Mouse (Mus musculus) lung, postnatal 14 days (tissue): ENCODE data around the gene Ldlr.

ENCODE experiments used
- DNase-seq: peaks from one replicate; pipeline ENCODE4 v3.0.0; 2021

Gene Ldlr

DNA sequence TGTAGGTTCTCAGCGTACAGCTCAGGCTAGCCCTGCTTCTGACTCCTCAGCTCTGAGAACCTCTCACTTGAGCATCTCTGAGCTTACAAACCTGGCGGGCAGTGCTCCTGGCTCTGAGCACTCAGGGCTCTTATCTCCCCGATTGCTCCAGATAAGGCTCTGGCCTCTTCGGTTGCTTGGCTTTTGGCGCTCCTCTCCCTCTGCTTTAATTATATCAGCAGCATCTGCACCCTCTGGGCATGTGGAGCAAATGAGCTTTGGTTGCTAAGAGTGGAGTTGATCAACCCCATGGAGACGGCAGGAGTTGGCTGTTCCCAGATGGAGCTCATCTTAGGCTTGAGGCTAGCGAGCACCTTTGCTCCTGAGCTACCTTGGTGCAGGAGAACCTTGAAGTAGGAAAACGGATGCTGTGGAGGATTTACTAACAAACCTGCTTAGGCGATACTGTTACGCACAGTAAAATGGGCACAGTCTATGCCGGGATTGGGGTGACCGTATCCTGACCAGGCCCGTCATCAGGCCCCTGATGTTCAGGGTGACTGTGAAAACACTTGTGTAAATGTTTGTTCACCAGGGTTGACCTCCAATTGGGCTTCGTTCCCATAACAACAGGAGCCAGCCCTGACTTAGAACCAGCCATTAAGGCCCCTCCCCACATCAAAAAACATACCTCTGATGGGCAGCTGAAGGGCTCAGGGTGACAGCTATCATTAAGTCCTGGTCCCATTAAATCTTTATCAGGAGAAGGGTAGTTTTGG, 3.1 kb downstream of the Ldlr start:
- DNase-seq: no peak

DNA sequence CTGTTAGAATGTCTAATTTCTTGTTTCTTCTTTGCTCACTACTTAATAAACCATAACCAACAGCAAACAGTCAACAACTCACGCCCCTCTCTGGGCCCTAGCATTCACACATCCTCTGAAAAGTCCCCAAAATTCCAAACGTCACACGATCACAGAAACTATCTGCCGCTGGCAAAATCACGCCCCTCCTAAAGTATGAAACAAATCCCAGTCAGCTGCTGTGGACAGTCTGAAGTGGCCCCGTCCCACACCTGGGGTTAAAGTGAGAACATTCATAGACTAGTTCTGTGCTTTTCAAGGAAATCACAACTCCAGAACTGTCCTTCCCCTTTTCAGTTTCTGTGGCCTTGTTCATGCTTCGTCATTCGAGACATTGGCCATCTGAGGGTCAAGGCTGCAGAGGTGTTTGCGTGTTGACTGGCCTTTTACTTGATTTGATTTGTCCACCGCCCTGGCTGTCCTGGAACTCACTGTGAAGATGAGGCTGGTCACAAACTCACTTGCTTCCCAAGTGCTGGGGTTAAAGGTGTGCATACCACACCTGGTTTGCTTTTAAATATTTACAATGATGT, 5.1 kb downstream of the Ldlr start:
- no peak for DNase-seq

DNA sequence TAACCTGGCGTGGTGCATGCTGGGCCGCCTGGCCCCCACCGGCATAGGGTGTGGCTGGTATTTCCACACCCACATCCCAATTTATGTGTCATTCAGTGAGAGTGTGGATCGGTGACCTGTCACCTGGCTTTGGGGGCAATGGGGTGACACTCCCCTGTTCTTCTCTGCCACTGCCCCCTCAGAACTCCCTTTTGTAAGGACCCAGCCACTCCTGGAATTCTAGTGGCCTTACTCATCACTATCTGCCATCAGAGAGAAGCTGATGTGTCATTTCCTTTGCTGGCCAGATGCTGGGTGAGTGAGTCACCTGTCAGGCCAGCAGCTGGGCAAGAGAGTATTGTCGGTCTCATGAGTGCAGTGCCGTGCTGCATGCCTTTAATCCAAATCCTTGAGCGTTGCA, 6.0 kb downstream of the Ldlr start:
- no peak for DNase-seq

DNA sequence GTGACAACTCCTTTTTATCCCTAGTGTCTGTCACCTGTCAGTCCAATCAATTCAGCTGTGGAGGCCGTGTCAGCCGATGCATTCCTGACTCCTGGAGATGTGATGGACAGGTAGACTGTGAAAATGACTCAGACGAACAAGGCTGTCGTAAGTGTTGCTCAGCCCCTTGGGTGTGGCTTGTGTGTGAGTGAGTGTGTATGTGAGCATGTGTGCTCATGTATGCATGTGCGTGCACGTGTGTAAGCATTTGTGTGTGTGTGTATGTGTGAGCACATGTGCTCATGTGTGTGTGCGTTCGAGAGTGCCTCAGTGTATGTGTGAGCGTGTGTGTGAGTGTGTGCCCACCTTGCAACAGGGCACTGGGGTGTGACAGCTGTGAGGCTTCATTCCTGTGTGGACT, 9.0 kb downstream of the Ldlr start:
- no peak for DNase-seq

DNA sequence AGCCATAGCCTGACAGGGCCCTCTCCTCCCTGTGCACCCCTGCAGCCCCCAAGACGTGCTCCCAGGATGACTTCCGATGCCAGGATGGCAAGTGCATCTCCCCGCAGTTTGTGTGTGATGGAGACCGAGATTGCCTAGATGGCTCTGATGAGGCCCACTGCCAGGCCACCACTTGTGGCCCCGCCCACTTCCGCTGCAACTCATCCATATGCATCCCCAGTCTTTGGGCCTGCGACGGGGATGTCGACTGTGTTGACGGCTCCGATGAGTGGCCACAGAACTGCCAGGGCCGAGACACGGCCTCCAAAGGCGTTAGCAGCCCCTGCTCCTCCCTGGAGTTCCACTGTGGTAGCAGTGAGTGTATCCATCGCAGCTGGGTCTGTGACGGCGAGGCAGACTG, 10.2 kb downstream of the Ldlr start:
- no peak for DNase-seq

DNA sequence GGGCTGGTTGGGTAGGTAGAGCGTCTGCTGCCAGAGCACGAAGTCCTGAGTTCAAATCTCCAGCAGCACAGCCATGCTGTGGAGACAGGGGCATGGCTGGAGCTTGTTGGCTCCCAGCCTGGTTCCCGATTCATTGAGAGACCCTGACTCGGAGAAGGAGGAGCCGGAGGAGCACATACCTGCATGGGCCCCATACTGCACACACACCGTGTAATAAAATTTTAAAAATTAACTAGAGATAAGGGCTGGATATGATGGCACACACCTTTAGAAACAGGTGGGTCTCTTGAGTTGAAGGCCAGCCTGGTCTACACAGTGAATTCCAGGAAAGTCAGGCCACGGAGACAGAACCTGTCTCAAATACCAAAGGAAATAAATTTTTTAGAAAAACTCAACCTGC, 10.7 kb downstream of the Ldlr start:
- DNase-seq: no peak

DNA sequence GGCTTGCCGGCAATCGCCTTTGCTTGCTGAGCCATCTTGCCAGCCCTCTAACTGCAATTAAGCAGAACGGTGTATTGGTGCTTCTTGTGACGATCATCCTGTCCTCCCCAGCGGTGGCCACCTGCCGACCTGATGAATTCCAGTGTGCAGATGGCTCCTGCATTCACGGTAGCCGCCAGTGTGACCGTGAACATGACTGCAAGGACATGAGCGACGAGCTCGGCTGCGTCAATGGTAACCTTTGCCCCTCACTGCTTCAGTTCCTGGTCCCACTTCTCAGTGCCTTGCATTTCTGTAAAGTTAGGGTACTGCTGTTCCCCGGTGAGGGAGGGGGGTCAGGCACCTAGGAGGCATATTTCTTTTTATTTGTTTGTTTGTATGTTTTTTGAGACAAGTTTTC, 11.8 kb downstream of the Ldlr start:
- DNase-seq: no peak

DNA sequence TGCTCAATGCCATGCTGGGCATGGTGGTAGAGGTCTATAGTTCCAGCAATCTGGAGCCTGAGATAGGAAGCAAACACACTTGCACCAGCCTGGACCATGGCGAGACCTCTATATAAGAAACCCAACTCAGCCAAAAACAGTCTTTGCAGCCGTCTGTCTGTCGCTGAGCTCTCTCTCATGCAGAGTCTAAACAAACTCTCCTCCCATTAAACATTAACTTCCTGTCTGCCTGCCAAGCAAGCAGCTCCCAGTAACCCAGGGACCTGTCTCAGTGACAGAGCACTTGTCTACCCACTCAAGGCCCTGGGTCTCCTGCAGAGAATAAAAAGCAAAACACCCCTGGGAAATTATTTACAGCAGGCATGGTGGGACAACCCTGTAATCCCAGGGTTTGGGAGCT, 13.3 kb downstream of the Ldlr start:
- DNase-seq: peak; percentile 52

DNA sequence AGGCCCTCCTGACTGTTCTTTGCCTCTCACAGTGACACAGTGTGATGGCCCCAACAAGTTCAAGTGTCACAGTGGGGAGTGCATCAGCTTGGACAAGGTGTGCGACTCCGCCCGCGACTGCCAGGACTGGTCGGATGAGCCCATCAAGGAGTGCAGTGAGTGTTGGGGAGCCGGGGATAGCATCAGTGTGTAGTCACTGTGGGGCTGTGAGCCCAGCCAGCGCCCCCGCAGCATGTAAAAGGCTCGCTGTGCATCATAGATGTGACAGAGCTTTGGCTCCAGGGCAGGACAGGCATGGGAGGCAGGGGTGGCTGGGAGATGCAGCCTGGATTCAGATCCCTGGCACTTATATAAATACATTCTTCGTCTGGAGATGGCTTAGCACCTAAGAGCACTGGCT, 13.9 kb downstream of the Ldlr start:
- DNase-seq: no peak

DNA sequence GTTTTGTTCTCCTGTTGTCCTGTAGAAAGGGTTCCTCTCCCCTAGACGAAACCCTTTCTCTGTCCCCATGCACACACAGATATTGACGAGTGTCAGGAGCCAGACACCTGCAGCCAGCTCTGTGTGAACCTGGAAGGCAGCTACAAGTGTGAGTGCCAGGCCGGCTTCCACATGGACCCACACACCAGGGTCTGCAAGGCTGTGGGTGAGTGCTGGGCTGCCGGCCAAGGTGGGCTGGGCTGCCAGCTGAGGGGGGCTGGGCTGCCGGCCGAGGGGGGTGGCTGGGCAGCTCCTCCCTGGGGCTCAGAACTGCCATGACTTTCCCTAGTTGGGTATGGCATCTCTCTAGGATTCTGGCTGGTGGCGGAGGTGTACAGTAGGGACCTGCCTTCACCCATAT, 15.5 kb downstream of the Ldlr start:
- DNase-seq: no peak

DNA sequence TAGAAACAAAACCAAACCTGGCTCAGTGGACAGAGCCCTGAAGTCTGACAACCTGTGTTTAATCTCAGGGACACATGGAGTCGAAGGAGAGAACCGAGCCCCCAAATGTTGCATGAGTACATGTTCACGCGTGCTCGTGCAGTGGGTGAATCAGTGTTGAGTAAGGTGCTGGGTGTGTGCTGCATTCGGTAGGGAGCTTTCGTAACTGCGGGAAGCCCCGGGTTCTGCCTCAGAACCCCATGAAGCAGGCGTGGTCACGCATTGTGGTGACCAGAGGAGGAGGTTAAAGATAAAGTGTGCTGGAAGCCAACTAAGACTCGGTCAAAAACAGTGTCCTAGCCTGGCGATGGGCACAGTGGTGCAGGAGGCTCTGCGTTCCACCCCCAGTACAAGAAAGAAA, 17.1 kb downstream of the Ldlr start:
- no peak for DNase-seq

DNA sequence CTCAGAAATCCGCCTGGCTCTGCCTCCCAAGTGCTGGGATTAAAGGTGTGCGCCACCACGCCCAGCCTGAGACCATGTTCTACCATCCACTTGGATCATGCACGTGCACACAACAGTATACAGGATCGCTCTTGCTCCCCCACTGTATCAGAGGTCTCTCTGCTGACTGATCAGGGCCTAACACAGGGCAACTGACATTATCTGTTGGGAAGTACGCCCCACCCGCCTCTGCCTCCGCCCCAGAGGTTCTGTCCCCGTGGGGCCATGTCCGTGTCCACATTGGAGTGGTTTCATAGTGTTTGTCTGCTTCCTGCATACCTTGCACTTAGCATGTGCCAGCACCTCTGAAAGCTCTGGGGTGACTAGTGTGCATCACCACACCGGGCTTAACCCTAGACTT, 18.2 kb downstream of the Ldlr start:
- DNase-seq: no peak

DNA sequence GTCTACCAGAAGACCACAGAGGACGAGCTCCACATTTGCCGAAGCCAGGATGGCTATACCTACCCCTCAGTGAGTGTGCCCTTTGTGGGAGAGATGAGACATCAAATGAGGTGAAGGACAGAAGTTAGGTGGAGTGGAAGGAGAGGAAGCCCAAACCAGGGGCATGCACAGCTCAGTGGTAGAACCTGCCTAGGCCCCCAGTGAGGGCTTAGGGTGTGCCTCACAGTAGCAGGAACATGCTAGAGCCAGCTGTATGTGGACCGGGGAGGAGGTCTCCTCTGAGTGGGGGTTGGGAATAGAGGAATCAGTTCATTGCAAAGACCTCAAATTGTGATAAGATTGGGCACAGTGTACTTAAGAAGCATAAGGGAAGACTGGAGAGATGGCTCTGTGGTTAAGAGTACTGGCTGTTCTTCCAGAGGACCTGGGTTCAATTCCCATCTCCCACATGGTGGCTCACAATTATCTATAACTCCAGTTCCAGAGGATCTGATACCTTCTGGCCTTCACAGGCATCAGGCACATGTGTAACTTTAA, 24.0 kb downstream of the Ldlr start:
- DNase-seq: no peak

DNA sequence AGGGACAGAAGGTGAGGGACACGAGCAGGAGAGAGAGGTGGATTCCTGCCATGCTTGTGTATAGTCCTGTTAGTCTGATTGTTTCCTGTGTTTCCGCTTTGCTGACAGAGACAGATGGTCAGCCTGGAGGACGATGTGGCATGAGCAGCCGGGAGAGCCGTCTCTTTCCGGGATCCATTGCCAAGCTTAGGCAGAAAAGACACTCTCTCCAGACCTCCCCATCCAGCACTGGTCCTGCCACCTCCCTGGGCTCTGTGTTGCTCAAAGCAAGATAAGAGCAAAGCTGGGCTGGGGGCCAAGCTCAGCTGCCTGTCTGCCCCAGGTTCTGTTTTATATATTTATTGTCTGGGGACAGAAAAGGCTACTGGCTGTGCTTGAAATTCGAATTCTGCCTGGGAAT, 24.8 kb downstream of the Ldlr start:
- DNase-seq: peak; percentile 79

DNA sequence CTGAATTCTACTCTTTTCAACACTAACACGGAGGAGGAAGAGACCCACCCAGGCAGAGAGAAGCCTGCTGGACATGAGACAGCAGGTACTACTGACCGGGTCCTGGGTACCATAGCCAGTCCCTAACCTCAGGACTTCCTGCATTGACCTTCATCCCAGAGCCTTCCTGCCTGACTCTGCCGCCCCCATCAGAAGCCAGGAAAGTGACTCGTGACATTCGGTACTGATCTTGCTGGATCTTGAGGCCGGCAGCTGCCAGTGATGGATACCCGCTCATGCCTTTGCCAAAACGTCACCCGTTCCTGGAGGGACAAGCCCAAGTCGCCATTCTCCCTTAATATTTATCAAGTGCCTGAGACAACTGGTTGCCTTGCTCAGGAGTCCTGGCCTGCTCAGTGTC, 25.2 kb downstream of the Ldlr start:
- DNase-seq: no peak

DNA sequence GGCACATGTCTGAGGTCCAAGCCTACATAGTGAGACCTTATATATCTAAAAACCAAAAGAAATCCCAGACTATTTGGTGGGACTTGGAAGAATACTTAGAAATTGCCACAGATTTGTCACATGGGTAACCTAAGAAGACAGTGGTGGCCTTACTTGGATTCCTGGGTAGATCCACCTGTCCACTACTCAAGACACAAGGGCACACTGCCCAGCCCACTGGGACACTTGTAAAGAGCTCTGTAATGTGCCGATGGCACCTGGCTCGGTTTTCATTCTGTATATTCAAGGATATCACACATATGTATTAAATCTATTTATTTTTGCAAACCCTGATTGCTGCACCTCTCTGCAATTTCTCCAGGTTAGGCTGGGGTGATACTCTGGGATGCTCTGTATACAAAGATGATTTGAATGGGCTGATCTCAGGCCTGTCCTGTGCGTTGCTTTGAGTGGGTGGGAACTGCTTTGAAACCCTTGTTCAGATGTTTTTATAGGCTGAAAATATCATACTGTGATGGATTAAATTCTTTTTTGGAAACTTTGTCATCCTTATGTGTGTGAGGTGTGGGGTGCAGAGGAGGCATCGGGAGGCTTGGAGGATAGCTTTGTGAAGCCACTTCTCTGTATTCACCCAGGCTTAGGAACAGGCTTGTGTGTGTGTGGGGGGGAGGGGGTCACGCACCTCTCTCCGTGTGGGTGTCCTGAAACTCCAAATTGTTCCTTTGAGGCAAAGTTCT, 26.3 kb downstream of the Ldlr start:
- DNase-seq: no peak

DNA sequence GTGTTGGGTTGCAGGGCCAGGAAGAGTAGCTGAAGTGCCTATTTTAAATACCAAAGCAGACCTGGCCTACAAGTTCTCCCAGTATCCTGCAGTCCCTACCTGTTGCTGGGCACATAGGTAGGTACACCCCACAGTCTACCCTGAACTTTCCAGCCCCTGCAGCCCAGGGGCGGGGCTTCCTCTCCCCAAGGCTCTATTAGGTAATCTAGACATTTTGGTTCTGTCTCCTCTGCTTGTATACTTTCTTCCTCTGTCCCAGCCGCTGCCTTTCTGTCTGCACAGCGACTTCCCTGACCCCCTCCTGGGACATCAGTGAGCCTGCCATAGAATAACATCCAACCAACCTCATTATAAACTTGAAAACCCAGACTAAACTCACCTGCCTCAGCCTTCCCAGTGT, 27.1 kb downstream of the Ldlr start:
- no peak for DNase-seq

DNA sequence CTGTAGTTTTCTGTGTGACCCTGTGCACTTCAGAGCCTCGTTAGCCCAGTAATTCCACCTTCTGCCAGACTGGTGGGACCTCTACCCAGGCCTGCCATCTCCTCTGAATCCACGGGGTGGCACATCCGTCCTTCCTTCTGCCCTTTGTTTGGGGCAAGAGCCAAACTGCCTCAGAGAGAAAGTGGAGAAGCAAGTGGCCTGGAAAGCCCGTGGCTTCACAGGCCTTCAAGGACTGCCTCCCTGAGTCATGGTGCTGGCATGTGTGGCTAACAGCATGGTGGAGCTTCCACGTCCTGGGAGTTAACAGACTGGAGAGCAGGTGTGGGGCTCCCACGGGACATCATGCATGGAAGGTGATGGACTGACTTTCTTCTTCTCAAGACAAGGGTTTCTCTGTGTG, 28.1 kb downstream of the Ldlr start:
- DNase-seq: peak; percentile 59

DNA sequence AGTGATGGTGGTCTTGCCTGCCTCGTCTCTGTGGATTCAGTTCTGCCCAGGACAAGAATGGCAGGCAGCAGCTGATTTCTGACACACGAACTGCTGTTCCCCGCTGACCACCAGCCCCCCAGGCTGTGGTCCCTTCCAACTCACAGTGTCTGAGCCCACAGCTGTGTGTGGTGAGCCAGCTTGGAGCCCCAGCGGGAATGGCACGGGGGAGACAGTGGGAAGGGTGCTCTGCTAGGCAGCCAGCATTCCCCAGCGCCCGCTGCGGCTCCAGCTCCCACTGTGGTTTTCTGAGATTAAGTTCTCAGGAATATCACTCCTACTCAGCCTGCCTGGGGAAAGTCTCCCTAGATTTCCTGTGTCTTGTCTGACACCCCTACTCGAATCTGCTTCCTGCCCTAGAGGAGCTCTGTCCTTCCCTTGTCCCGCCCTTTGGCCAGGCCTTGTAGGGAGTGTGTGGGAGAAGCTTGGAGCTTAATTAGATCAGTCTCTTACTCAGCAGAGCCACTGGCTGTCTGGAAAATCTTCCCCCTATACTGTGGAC, 29.0 kb downstream of the Ldlr start:
- DNase-seq: peak; percentile 54

DNA sequence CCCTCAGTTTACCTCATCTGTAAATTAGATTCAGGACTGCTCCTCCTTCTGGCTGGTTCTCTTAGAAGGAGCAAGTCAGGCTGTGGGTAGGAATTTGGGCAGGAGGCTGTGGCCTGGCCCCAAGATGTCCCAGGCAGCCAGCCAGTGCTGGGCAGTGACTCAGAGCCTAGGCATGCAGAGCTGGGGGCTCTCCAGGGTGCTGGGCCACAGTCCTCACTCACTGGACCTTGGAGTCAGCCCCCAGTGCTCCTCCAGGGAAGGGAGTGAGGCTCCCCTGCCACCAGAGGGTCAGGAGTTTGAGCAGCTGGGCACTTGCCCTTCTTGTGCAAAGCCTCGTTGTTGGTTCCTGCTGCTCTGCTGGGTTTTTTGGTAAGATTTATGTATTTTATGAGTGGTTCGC, 30.7 kb downstream of the Ldlr start:
- peak; percentile 89 for DNase-seq

DNA sequence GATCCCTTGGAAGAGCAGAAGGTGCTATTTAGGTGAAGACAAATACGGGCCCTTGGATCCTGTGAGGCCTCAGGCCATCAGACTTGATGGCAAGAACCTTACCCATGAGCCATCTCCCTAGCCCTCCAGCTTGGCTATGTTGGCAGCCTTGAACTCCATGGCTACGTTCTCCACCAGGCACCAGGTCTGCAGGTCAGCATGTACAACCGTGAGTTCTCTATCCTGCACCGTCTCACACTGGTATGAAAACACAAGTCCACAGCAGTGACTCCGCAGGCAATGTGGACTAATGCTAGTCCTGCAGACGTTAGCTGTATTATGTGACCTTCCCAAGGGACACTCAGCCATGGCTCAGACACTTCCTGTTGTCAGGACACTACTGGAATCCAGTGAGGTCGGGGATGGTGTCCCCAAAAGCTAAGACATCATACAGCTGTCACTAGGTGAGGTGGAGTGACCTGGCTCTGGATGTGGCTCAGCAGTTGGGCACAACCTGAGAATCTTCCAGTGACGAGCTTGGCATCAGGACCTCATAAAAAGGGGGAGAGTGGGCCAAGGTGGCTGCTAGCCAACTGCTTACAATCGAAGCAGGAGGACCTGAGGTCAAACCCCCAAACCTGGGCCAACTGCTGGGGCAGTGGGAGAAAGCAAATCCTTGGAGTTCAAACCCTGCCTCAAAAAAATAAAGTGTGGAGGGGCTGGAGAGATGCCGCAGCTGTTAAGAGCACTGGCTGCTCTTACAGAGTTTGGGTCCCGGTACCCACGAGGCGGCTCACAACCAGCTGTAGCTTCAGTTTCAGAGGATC, 31.4 kb downstream of the Ldlr start:
- DNase-seq: no peak

DNA sequence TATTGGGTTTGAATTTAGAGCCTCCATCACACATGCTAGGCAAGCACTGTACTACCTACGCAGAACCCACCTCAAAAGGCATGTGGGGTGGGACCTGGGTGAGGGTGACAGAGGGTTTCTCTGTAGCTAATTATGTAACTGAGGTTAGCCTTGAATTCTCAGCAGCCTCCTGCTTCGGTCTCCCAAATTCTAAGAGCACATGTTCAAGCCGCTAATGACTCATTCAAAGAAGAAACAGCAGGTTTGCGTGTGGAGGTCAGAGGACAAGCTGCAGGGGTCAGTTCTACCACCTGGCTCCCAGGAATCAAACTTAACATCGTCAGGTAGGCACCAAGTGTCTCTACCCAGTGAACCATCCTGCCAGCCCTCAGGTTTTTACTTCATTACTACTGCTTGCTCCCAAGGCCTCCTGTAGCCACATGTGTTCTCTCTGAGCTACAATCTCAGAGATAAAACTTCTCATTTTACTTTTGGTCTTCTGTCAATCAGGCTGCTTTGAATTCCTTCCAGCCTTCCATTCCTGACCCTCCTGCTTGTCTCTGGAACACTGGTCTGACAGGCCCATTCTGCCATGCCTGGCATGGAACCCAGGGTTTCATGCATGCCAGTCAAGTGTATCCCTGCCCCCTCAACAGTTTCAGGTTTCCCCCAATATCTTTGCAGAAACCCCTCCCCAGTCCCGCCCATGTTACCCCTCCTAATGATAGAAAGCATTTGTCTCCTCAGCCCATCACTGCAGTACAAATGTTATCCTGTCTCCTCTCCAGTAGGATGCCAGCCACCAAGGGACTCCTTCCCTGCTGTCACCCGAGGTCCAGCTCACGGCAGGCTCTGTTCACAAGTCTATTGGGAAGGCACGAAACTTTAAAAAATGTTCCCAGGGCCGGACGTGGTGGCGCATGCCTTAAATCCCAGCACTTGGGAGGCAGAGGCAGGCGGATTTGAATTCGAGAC, 35.6 kb downstream of the Ldlr start:
- DNase-seq: no peak
